Mouse (Mus musculus) neural tube, embryonic 11.5 days (tissue): ENCODE results near the gene Ush2a. TPM values are rescaled to one million over a fixed set of nuclear protein-coding genes. Genes with fewer than 3 reads are reported as not detected.

Experiments
- ATAC-seq: fragments of 200-750 bp; cut with Nextera tagmentation; 2 replicates; pipeline ENCODE4 v1.8.0; 2017; ENCODE audit warnings: moderate number of reproducible peaks, mild to moderate bottlenecking, moderate TSS enrichment, moderate library complexity; ENCODE audit not compliant: insufficient read depth, low FRiP score, low TSS enrichment
- DNase-seq: peaks from one replicate; pipeline ENCODE4 v3.0.0-alpha.2; 2015; ENCODE audit warnings: low spot score
- H3K27ac ChIP-seq: fragments of 300-500 bp; sonication (generic); 2 replicates; pipeline ENCODE4 v1.5.1; 2014; ENCODE audit warnings: low read depth, mild to moderate bottlenecking, low read length
- H3K27me3 ChIP-seq: fragments of 300-500 bp; sonication (generic); 2 replicates; pipeline ENCODE4 v1.6.1; 2014; ENCODE audit warnings: mild to moderate bottlenecking, low read length, mixed read lengths; ENCODE audit not compliant: control insufficient read depth, insufficient read depth
- H3K36me3 ChIP-seq: fragments of 300-500 bp; sonication (generic); 2 replicates; pipeline ENCODE4 v1.6.1; 2014; ENCODE audit warnings: mild to moderate bottlenecking, low read length, moderate library complexity, mixed read lengths; ENCODE audit not compliant: control insufficient read depth, insufficient read depth
- H3K4me1 ChIP-seq: fragments of 300-500 bp; sonication (generic); 2 replicates; pipeline ENCODE4 v1.6.1; 2014; ENCODE audit warnings: low read length, mixed read lengths; ENCODE audit not compliant: control insufficient read depth, insufficient read depth
- H3K4me2 ChIP-seq: fragments of 300-500 bp; sonication (generic); 2 replicates; pipeline ENCODE4 v1.6.1; 2014; ENCODE audit warnings: low read depth, mild to moderate bottlenecking, moderate library complexity
- H3K4me3 ChIP-seq: fragments of 300-500 bp; sonication (generic); 2 replicates; pipeline ENCODE4 v1.5.1; 2014; ENCODE audit warnings: low read depth, low read length
- H3K9ac ChIP-seq: fragments of 300-500 bp; sonication (generic); 2 replicates; pipeline ENCODE4 v1.6.1; 2014; ENCODE audit warnings: mild to moderate bottlenecking, low read length
- H3K9me3 ChIP-seq: fragments of 300-500 bp; sonication (generic); 2 replicates; pipeline ENCODE4 v1.6.1; 2016; ENCODE audit warnings: low read length; ENCODE audit not compliant: control insufficient read depth
- WGBS: fragments of 180-500 bp; shearing (Covaris S2); extraction: QIAGEN DNeasy Blood & Tissue Kit; methylation state at CpG from one replicate; pipeline ENCODE4 v1.1.7; 2014; 5-methylcytosine and 5-hydroxymethylcytosine counted together
- polyA plus RNA-seq: library from polyadenylated mRNA; unstranded; fragments of >200 nt; fragmentation: Nextera tagmentation; extraction: Ambion mirVana; gene quantifications from 2 replicates; pipeline ENCODE4 v1.2.1, GENCODE M21; 2014

Gene Ush2a
- polyA plus RNA-seq, 1 experiment from 2014 or later = 0.07 TPM

GRCm38 (mm10) chr1:188847242-188847641, 585.4 kb downstream of the Ush2a start:
- Histone ChIP-seq H3K27ac (no peak overlapping the region), H3K9ac (no peak overlapping the region), H3K9me3 (no peaks in the 10 kb centered on the region), H3K27me3 (no peaks in the 10 kb centered on the region), H3K4me1 (no peaks in the 10 kb centered on the region), H3K4me2 (no peak overlapping the region), H3K36me3 (no peaks in the 10 kb centered on the region), H3K4me3 (no peak overlapping the region)
- DNase-seq (no peak), ATAC-seq (no peak)
- 93% methylated on average over 6 of the region's 6 CpGs for WGBS

GRCm38 (mm10) chr1:188852776-188853175, 591.0 kb downstream of the Ush2a start:
- 84% methylated on average over 5 of the region's 5 CpGs for WGBS

GRCm38 (mm10) chr1:188854240-188854639, 592.4 kb downstream of the Ush2a start:
- Histone ChIP-seq H3K9ac (no peak overlapping the region), H3K4me1 (no peaks in the 10 kb centered on the region), H3K27me3 (no peaks in the 10 kb centered on the region), H3K4me2 (no peak overlapping the region), H3K27ac (no peak overlapping the region), H3K9me3 (no peaks in the 10 kb centered on the region), H3K4me3 (no peak overlapping the region), H3K36me3 (no peaks in the 10 kb centered on the region)
- ATAC-seq (no peak), DNase-seq (no peak)

More at GRCm38 (mm10) chr1:188852776-188853175, 591.0 kb downstream of the Ush2a start:
- Histone ChIP-seq H3K4me1 (no peaks in the 10 kb centered on the region), H3K36me3 (no peaks in the 10 kb centered on the region), H3K27ac (no peak overlapping the region), H3K4me2 (no peak overlapping the region), H3K27me3 (no peaks in the 10 kb centered on the region), H3K9ac (no peak overlapping the region), H3K4me3 (no peak overlapping the region), H3K9me3 (no peaks in the 10 kb centered on the region)
- ATAC-seq = no peak
- DNase-seq = no peak

DNA sequence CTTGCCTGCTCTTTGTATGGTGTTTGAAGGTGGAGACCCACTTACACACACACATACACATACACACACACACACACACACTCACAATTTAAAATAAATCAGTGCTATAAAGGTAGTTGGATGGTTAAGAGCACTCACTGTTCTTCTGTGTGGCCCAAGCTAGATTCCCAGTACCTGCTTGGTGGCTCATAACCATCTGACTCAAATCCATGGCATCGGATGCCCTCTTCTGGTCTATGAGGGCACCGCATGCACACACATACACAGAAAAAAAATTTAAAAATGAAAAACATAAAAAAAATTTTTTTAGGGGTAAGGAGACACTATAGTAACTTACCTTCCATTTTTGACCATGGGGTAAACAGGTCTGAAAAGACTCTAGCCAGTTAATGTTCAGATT, 593.2 kb downstream of the Ush2a start:
- H3K9ac ChIP-seq = no peak overlapping the region
- ATAC-seq (no peak), DNase-seq (no peak)
- no peaks in the 10 kb centered on the region for H3K4me1 ChIP-seq
- no peaks in the 10 kb centered on the region for H3K27me3 ChIP-seq
- no peaks in the 10 kb centered on the region for H3K9me3 ChIP-seq
- H3K4me2 ChIP-seq = no peak overlapping the region
- no peak overlapping the region for H3K4me3 ChIP-seq
- no peaks in the 10 kb centered on the region for H3K36me3 ChIP-seq
- no peak overlapping the region for H3K27ac ChIP-seq
- 100% methylated on average over 2 of the region's 2 CpGs for WGBS

- Histone ChIP-seq H3K4me3 (no peak overlapping the region), H3K27ac (no peak overlapping the region), H3K4me1 (no peaks in the 10 kb centered on the region), H3K9me3 (no peaks in the 10 kb centered on the region), H3K36me3 (no peaks in the 10 kb centered on the region), H3K4me2 (no peak overlapping the region), H3K27me3 (no peaks in the 10 kb centered on the region), H3K9ac (no peak overlapping the region)
- ATAC-seq (no peak), DNase-seq (no peak)
- WGBS = 87% methylated on average over 5 of the region's 5 CpGs
These were observed 597.9 kb downstream of the Ush2a start for GRCm38 (mm10) chr1:188859718-188860117.

DNA sequence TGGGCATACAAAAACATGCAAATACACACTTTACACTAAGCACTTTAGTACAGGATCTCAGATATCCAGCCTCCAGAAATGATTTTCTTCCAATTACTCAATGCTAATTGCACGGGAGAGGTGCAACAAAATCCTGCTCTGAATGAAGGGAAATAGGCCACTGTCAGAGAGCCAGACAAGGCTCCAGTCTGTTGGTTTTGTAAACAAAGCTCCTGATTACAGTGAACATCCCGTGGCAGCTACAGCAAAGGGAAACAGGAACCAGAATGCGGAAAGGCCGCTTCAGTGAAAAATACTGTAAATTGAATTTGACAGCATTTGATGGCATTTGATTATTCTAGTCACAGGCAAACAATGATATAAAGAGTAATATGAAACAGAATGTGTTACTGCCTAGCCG, 604.1 kb downstream of the Ush2a start:
- Histone ChIP-seq H3K27ac (no peak overlapping the region), H3K4me3 (no peak overlapping the region), H3K9me3 (no peaks in the 10 kb centered on the region), H3K4me2 (no peak overlapping the region), H3K4me1 (no peaks in the 10 kb centered on the region), H3K27me3 (no peaks in the 10 kb centered on the region), H3K9ac (no peak overlapping the region), H3K36me3 (no peaks in the 10 kb centered on the region)
- ATAC-seq (no peak), DNase-seq (no peak)
- 60% methylated on average over 5 of the region's 5 CpGs for WGBS

DNA sequence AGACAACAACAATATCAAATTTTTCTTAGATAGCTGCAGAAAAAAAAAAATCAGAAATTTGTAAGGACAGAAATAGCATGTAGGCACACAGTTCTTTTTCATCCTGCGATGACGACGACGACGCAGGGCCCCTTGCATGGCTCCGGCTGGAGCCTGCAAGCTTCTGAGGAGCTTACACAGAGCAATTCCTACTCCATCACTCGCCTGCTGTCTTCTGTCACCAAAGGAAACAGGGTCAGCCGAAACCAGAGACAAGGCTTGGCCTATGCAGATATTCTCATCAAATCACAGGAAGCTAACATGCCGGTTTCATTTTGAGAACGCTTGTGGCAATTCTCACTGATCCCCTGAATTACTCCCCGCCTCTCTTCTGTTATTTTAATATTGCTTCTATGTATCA, 604.7 kb downstream of the Ush2a start:
- no peaks in the 10 kb centered on the region for H3K4me1 ChIP-seq
- WGBS = 77% methylated on average over 11 of the region's 11 CpGs
- ATAC-seq (no peak), DNase-seq (no peak)
- H3K9me3 ChIP-seq = no peaks in the 10 kb centered on the region
- no peak overlapping the region for H3K4me3 ChIP-seq
- H3K27me3 ChIP-seq = no peaks in the 10 kb centered on the region
- H3K27ac ChIP-seq = no peak overlapping the region
- no peak overlapping the region for H3K9ac ChIP-seq
- no peaks in the 10 kb centered on the region for H3K36me3 ChIP-seq
- no peak overlapping the region for H3K4me2 ChIP-seq

DNA sequence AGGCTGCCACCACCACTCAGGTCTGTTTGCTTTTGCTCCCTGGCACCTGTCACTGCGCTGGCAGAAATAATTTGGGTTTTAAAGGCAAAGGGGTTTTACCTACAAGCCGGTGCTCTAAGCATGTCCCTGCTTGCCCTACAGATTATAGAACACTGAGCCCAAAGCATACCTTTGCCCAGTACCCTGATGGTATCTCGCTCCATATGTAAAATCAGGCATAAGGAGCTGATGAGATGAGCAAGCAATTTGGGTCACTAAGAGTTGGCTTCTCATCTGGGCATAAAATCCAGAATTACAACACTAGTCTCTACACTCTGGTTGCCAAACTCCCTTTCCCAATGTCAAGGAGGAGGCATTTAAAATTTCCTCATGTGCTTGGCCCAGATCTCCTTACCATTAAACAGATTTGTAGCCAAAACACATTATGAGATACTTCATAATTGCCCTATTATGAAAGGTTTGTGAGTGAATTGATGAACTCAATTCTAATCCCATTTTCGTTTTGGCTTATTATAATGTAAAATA, 616.8 kb downstream of the Ush2a start:
- 91% methylated on average over 4 of the region's 4 CpGs for WGBS
- Histone ChIP-seq H3K9ac (no peak overlapping the region), H3K27me3 (no peaks in the 10 kb centered on the region), H3K27ac (no peak overlapping the region), H3K4me2 (no peak overlapping the region), H3K4me3 (no peak overlapping the region), H3K9me3 (no peaks in the 10 kb centered on the region), H3K4me1 (no peaks in the 10 kb centered on the region), H3K36me3 (no peaks in the 10 kb centered on the region)
- DNase-seq (no peak), ATAC-seq (no peak)

- H3K4me3 ChIP-seq = no peak overlapping the region
- no peak overlapping the region for H3K9ac ChIP-seq
- no peaks in the 10 kb centered on the region for H3K36me3 ChIP-seq
- no peaks in the 10 kb centered on the region for H3K27me3 ChIP-seq
- no peaks in the 10 kb centered on the region for H3K4me1 ChIP-seq
- no peak for ATAC-seq
- H3K9me3 ChIP-seq = no peaks in the 10 kb centered on the region
- H3K27ac ChIP-seq = no peak overlapping the region
- no peak for DNase-seq
- 70% methylated on average over 4 of the region's 4 CpGs for WGBS
- H3K4me2 ChIP-seq = no peak overlapping the region
These were observed 635.2 kb downstream of the Ush2a start for GRCm38 (mm10) chr1:188896906-188897551.
